ENCODE assay signal across 9 mouse cellular contexts in genomic region chr1:80576898-80577297, GRCm38 (mm10).
DNase-seq lines count a peak whose midpoint lies in the region; ATAC-seq and TF ChIP-seq lines count a peak whose summit lies in the region.
"Had no signal": no experiment of that assay in that cellular context is flagged by ENCODE, and none has a peak within 500 bp of the region (broad histone marks: within the 10 kb centered on the region; RNA-seq: fewer than 3 reads in every experiment).

No protein-coding gene starts in this region.

- 84% methylated on average over 2 of the region's 2 CpGs for WGBS in intestine, postnatal 0 days
- 89% methylated on average over 2 of the region's 2 CpGs for WGBS in intestine, embryonic 15.5 days

- no peaks in the 10 kb centered on the region for H3K9me3 ChIP-seq in intestine, postnatal 0 days (ENCODE audit: control insufficient read depth)
- no peaks in the 10 kb centered on the region for H3K9me3 ChIP-seq in intestine, embryonic 15.5 days

- TF ChIP-seq CTCF in intestine, postnatal 0 days (IDR thresholded peaks at IDR 0.05; ENCODE audit: low read depth): peak; percentile 44

- no peak overlapping the region for H3K4me3 ChIP-seq in intestine, postnatal 0 days (ENCODE audit: low read depth, low read length)
- H3K4me3 ChIP-seq in intestine, embryonic 15.5 days (replicated peaks): no peak overlapping the region
- H3K4me3 ChIP-seq: myocyte had no signal

- H3K36me3 ChIP-seq in intestine, postnatal 0 days (ENCODE audit: control insufficient read depth, insufficient read depth): no peaks in the 10 kb centered on the region
- H3K36me3 ChIP-seq in intestine, embryonic 15.5 days: no peaks in the 10 kb centered on the region

- ATAC-seq in intestine, postnatal 0 days: no peak
- ATAC-seq in intestine, embryonic 15.5 days: no peak
- ATAC-seq in neutrophil, adult 5-6 weeks (ENCODE audit: extremely low read depth, insufficient number of reproducible peaks, low FRiP score, poor library complexity, severe bottlenecking): peak; percentile 55; the same call in 1 of the 2 replicates

- H3K4me1 ChIP-seq in intestine, postnatal 0 days (replicated peaks; ENCODE audit: control insufficient read depth, insufficient read depth, low read length): no peaks in the 10 kb centered on the region
- H3K4me1 ChIP-seq in intestine, embryonic 15.5 days (replicated peaks): no peaks in the 10 kb centered on the region

- peak; percentile 14 to 47 for DNase-seq in CD8-positive naive resting alpha-beta T cell, adult 2 months (ENCODE audit: low read depth in 2 of 2, low spot score in 2 of 2)
- peak; percentile 15 for DNase-seq in embryo, embryonic 11 days
- no peak for DNase-seq in layer of hippocampus, adult 8-10 months (ENCODE audit: low spot score in 2 of 2)
- no peak for DNase-seq in right cerebral cortex, postnatal 36 days (ENCODE audit: low spot score in 2 of 2)
- no peak for DNase-seq in MN1 (ENCODE audit: low spot score)

- no peak overlapping the region for H3K27ac ChIP-seq in intestine, postnatal 0 days (ENCODE audit: low read depth, low read length)
- no peak overlapping the region for H3K27ac ChIP-seq in intestine, embryonic 15.5 days

- no peak overlapping the region for H3K9ac ChIP-seq in intestine, postnatal 0 days (ENCODE audit: low read depth, low read length)
- no peak overlapping the region for H3K9ac ChIP-seq in intestine, embryonic 15.5 days

- H3K4me2 ChIP-seq in intestine, postnatal 0 days (replicated peaks; ENCODE audit: low read depth): no peak overlapping the region
- no peak overlapping the region for H3K4me2 ChIP-seq in intestine, embryonic 15.5 days (replicated peaks)

- no peaks in the 10 kb centered on the region for H3K27me3 ChIP-seq in intestine, postnatal 0 days (replicated peaks; ENCODE audit: control insufficient read depth, insufficient read depth, low read length)
- H3K27me3 ChIP-seq in intestine, embryonic 15.5 days (replicated peaks): no peaks in the 10 kb centered on the region

Comparison
In these comparisons a context has a peak if more than half of its experiments do, and no peak if none do; other contexts are left out.
1. DNase-seq: peak in CD8-positive naive resting alpha-beta T cell, adult 2 months (2 of 2) and embryo, embryonic 11 days (single experiment); none in layer of hippocampus, adult 8-10 months (0 of 2), right cerebral cortex, postnatal 36 days (0 of 2) and MN1 (single experiment).